Mouse (Mus musculus) thymus, adult 18-20 months (tissue): ENCODE data around the gene Col16a1.

ENCODE experiments used
- DNase-seq, 2 experiments: peaks; one replicate each; pipeline ENCODE4 v3.0.0; 2022; ENCODE audit warnings: mixed read lengths in 2 of 2

Gene Col16a1

GRCm38 (mm10) chr4:130085246-130085820, 37.7 kb downstream of the Col16a1 start:
- DNase-seq: no peak

GRCm38 (mm10) chr4:130087293-130087692, 39.7 kb downstream of the Col16a1 start:
- peak; percentile 58 to 60 for DNase-seq

- DNase-seq: no peak
These were observed 47.5 kb downstream of the Col16a1 start for GRCm38 (mm10) chr4:130095137-130095536.

GRCm38 (mm10) chr4:130101183-130101582, 53.5 kb downstream of the Col16a1 start:
- no peak for DNase-seq

DNA sequence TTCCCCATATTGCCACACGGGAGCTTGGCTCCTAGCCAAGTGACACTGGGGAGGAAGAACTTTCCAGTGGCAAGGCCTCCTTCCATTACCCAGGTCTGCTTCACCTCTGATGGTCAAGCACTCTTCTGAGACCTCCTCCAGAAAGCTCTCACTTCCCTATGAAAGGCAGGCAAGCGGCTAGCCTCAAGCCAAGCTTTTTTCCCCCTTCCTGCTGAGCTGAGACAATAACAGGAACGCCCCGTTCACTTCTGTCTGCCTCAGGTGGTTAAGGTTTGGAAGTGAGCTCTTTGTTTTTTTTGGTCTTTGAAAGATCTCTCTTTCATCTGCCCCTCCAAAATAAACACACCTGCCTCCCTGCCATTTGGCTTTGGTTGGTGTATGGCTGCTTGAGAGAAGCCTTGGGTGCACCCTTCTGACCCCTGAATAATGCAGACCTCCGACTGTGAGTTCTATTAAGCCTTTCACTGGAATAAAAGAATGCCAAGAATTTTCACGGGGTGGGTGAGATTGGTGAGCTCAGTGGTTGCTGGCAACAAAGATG, 54.5 kb downstream of the Col16a1 start, which contains the start of gene Pef1:
Gene Pef1 (plus strand): TSS at position 448 of the 541 bp plus-strand sequence.
- DNase-seq: no peak

GRCm38 (mm10) chr4:130103632-130104031, 56.0 kb downstream of the Col16a1 start:
- no peak for DNase-seq

DNA sequence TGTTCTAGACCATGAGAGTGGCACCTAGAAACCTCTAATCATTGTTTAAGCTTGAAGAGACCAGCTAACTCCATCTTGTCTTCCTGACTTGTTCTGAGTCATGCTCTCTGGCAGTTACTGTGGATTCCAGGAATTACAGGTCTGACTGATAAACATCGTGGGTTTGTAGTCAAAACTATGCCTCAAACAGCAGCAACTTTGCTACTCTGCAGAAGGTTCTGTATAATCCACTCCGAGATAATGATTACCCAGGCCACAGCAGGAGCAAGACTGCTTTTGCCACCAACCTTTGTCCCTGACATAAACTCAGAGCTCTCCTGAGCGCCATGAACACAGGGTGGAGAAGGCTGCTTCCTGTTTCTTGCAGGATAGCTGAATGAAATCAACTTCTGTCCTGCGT, 56.9 kb downstream of the Col16a1 start:
- no peak for DNase-seq

GRCm38 (mm10) chr4:130107065-130107443, 59.4 kb downstream of the Col16a1 start:
- no peak for DNase-seq

- DNase-seq: peak; percentile 96 to 98
These were observed 59.9 kb downstream of the Col16a1 start for GRCm38 (mm10) chr4:130107444-130108131.

- no peak for DNase-seq
These were observed 61.3 kb downstream of the Col16a1 start for GRCm38 (mm10) chr4:130108929-130109328.

DNA sequence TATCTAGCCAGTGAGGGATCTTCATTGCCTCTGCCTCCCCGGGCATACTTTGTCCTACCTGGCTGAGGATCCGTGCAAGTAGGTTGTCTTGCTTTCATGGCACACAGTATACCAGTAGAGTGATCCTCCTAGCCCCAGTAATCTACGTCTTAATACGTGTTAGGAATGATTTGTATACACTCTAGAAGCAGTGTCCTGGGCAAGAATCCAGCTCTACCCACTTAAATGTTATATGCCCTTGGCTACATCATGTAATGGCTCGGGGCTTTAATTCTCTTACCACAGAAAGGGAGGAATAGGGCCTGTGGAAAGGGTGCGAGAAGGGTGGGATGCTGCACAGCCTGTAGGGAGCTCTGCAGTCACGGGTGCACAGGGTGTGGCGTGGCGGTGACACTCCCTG, 62.0 kb downstream of the Col16a1 start:
- no peak for DNase-seq

GRCm38 (mm10) chr4:130110091-130110490, 62.5 kb downstream of the Col16a1 start:
- DNase-seq: no peak

DNA sequence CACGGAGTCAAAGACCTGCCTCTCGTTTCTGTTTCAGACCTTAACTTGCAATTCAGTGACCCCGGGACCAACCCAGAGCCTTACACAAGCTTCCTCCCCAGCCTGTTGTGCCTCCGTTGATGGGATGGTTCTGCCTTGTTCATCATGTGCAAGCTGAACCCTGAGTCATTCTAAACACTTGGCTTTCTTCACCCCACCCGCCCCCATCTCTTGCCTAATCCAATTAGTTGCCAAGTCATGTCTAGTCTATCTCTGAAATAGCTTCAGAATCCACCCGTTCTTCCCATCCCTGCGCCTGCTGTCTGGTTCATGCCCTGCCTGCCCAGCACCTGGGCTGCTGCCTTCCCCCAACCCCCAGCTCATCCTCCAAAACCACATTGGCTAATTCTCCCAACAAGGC, 64.7 kb downstream of the Col16a1 start:
- DNase-seq: no peak

GRCm38 (mm10) chr4:130112732-130113131, 65.1 kb downstream of the Col16a1 start:
- no peak for DNase-seq

DNA sequence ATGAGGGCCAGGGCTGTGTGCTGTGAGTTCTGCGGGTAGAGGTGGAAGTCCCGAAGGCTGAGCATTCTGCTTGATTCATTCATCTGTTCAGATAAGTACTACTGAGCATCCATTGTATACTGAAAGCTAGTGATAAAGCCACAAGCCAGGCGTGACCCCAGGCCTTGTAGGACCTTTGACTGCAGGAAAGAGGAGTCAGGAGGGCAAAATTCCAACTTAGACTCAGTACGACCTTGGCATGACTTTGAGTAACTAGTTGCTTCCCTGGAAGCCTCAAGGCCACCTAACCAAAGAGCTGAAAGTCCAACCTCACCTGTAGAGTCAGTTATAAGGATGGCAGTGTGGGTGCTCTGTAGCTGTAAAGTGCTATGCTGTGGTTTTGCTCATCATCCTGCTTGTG, 73.1 kb downstream of the Col16a1 start:
- no peak for DNase-seq

DNA sequence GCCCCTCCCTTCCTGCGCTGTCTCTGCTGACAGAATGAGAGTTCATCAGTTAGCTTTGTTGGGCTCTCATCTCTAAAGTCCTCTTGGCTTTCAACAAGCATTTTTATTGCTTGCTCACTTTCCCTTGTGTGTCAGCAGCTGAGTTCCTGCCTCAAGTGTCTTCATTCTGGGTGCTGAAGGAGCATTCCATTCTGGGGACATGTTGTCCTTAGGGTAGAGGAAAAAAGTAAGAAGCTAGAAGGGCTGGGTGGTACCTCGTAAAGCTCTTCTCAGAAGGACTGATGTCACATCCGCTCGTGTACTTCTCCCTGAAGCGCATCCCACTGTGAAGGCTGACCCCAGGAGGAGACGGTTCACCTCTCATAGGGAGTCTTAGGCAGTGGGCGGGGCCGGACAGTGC, 73.9 kb downstream of the Col16a1 start:
- no peak for DNase-seq

DNA sequence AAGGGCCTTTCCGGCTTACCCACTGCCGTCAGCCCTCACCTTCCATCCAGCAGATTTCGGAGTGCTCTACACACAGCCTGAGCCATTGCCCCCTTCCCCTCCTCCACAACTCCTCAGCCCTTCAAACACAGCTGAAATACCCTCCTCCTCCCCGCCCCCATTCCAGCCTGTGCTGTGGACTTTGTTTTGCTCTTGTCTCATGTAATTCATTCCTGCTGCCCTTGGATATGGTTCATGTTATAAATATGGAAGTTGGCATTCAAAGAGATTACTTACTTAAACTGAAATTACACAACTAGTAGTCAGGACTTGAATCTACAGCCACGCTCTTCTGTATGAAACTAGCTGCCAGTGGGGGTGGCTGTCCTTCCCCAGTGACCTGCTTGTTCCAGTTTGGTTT, 75.4 kb downstream of the Col16a1 start:
- DNase-seq: no peak

- no peak for DNase-seq
These were observed 76.5 kb downstream of the Col16a1 start for GRCm38 (mm10) chr4:130124110-130124509.

- DNase-seq: no peak
These were observed 77.5 kb downstream of the Col16a1 start for GRCm38 (mm10) chr4:130125164-130125563.

DNA sequence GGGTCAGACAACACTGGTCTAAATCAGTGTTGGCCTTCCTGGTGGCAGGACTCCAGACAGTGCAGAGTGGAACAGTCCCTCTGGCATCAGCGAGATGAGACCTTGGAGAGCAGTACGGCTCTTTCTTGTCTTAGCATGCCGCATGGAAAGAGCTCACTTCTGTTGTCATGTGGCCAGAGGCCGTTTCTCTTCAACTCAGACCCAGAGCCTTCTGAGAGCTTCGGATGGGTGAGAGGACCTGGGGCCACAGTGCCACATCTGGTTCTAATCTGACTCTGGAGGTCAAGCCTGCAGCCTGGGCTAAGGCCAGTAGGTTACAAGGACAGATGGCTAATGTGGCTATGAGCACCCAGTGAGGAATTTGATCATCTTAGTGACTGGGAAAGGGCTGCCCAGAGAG, 78.3 kb downstream of the Col16a1 start:
- DNase-seq: no peak

GRCm38 (mm10) chr4:130128907-130129306, 81.3 kb downstream of the Col16a1 start:
- no peak for DNase-seq

- DNase-seq: no peak
These were observed 82.4 kb downstream of the Col16a1 start for GRCm38 (mm10) chr4:130130082-130130481.

- DNase-seq: no peak
These were observed 83.2 kb downstream of the Col16a1 start for GRCm38 (mm10) chr4:130130641-130131350.
